Mouse (Mus musculus) cerebellum, adult 9-11 months (tissue): Measurements from ENCODE around the gene Gm10322.

Source experiments
- DNase-seq: peaks from one replicate; pipeline ENCODE4 v3.0.0; 2022

Gene Gm10322

DNA sequence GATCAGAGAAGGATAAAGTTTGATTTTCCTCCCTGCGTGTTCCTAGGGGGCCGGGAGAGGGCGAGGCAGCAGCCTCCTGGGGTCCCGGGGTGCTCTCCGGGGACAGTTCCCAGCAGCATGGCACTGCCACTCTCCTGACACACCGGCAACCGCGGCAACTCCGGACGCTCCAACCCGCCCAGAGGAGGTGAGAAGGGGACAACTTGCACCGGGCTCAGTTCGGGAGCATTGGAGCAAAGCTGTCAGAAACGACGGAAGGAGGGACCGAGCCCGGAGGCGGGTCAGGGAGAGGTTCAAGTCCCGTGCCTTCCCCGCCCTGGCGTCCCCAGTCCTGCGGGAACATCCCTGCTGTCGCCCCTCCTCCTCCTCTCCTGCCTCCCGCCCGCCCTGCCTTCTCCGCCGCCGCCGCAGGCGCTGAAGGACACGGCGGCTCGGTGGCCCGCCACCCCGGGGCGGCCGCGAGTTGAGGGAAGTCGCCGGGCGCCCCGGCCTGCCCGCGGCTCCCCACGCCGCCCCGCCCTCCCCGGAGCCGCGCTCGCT is at the start of gene Gm10322:
Gene Gm10322 (plus strand): TSS at position 83 of the 540 bp plus-strand sequence.
- DNase-seq: peak; percentile 78

DNA sequence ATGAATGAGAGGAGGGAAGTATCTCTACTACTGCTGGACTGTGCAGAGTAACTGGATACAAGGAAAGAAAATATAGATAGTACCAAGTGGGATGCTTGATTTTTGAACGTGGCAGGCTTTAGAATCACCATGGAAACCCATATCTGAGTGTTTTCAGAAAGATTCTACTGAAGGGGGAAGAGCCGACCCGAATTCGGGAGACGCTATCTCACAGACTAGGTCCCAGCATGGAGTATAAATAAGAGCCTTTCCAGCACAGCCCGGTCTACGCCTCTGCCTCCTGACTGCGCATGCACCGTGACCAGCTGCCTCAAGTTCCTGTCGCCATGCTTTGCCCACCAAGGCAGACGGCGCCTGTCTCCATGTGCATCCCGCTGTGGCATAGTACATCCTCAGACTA is 48.9 kb upstream of the Gm10322 start:
- DNase-seq: no peak

DNA sequence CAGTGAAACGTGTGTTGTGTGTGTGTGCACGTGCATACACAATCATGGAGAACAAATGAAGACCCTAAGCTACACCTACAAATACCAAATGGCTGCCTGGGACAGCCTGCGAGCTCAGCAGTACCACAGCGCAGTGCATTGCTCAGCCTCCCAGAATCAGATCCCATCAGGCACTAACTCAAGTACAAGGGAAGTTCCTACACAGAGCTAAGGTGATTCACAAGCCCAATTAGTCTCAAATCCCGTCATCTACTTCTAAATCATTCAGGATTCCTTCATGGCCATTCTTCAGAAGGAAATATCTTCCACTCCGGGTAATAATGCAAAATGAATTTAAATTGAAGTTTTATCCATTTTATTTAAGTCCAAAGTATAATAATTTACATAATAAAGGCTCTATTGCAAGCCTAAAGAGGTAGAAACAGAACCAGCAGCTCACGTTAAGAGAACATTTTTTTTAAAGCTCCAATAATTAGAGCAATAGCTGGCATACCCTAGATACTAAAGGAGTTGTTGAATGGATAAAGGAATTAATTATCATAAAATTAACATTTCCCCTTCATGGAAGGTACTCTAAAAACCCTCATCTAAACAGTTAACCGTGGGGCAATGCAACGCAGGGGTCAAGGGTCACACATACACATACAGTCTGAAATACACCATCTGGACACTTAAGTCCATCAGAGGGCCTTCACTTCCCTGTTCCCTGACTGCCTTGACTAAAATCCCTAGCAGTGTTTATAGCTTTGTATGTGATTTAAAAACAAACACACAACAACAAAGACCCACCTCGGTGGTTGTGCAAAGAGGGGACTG is 47.0 kb upstream of the Gm10322 start:
- no peak for DNase-seq

DNA sequence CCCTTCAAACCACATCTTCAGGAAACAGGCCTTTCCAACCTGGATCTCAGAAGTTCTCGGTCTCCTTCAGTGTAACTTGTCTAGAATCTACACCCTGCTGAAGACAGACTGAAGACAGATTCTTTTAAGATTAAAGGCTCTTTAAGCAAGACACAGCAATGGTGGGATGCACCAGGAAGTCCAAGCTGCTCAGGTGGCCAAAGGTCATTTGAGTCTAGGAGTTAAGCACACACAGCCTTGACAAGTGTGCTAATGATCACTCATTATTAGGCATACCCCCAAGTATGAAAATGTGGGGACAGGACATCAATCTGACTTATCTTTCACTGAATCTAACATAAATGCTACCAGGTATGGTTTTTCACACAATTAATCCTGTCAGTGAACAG is 46.4 kb upstream of the Gm10322 start:
- DNase-seq: no peak

DNA sequence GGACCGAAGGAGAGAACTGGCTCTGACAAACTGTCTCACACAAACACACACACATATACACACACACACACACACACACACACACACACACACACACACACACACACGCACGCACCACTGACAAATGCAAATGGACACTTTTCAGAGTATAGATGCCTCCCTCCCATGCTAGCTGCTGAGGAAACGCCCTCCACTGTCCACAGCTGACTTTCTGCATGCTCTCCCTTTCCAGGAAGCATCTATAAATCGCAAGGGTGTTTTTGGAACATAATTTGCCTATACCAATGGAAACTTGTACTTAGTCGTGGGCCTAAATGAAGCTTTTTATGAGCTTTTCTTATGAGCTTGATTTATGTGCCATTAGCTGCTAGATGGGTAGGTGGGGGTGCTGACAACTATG is 45.5 kb upstream of the Gm10322 start:
- no peak for DNase-seq

DNA sequence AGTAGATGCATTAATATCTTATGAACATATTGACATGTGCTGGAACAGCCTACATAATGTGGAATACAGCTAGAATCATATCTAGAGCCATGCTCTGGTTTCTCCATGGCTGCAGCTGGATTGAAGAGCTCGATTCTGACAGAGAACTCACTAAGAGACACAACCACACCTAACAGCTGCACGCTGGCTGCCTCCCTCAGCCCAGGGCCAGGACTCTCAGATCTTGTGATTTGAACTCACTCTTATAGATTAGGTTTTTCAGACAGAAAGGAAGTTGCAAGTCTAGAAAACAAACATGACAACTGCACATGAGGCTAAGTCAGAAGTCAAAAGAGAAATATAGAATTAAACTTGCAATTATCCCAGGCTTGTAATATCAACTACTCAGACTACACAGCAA is 45.1 kb upstream of the Gm10322 start:
- no peak for DNase-seq

DNA sequence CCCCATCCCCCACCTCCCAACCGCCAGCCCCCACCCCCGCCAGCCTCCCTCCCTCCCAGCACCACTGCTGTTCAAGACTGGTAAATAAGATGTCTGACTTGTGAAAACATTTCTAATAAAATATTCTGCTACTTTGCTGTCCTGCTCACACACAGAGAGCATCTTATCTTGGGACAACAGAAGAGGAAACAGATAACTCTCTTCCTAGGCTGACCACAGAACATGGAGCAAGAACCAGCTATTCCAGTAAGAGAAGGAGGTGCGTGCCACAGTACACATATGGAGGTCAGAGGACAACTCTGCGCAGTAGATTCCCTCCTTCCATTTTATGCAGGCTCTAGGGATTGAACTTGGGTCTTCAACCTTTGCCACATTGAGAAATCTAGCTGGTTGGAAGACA is 44.6 kb upstream of the Gm10322 start:
- DNase-seq: no peak

DNA sequence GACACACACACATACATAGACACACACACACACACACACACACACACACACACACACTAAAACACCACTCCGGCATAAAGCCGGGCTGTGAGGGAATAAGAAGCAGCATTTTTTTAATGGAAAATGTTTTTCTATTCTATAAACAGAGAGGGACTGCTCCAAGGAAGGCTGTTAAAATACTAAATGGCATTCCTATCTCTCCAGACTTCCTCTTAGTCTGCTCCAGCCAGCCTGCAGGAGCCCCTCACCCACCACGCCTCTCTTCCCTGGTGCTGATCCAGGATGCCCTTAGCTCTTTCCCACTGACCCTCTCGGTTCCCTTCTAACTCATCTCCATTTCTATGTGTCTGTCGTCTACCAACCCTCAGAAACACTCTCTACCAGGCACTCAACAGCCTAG is 43.9 kb upstream of the Gm10322 start:
- DNase-seq: no peak

DNA sequence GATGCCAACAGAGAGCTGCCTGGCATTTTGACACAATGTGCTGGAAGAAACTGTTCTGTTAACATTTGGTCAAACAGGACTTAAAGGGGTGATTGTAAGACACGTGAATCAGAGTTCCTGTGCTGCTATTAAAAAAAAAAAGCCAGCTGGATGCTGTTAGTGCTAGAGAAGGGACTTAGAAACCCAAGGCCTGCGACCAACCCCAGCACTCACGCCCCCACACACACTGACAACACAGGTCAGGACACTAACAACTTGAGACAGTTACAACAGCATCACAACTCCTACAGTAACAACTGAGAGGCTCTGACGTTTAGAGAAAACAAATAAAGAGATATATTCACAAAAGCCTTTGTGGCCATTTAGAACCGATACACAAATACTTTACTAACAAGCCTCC is 39.6 kb upstream of the Gm10322 start:
- no peak for DNase-seq

DNA sequence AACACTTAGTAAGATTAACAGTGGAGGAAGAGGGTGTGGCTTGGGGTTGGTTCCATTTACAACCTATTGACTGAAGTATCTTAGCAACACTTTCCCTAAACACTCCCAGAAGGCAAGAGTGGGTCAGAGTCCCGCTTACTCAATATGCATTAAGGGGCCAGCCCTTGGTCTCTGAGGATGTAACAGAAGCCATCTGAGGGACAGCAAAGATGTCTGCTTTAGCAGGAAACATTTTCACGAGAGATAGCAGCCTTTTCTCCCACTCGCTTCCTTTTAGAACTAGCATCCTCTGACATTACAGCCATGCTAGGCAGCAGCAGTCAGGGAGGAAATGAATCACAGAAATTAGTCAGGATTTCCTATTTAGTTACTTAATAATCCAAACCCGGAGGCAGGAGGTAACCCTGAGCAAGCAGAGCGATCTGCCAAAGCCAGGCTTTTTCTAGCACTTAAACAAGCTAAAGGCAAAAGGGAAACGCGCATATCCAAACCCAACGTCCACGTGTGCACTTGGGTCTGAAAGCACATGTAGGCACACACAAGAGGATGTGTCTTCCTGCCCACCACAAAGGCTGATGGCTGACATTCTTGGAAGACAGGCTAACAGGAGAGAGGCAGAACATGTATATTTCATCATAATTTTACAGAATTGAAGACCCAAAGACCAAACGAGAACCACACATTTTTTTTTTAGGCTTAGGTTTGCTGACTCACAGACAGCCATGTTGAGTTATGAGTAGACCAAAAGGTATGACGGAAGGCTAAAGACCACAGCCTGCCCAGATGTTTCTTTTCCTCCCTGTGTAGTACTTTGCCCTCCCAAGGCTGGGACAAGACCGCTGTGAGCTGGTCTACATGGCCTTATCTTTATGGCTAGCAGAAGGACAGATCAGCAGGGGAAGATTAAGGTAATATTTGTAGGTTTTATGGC is 37.7 kb upstream of the Gm10322 start:
- no peak for DNase-seq

DNA sequence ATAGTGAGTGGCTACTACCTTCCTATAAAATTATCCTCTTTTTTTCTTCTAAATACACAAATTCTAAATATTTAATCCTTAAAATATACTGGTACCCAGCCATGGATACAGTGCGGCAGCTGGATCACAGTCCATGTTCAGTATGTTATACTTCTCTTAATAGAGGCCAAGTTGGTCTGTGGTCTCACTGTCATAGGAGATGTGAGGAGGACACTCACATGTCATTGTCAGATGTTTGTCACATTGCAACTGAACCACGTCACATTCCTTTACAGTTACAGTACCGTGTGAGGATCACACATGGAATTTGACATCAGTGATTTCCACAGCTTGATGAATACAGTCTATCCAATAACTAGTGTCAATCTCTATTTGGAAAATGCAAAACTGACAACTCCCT is 36.2 kb upstream of the Gm10322 start:
- DNase-seq: no peak

DNA sequence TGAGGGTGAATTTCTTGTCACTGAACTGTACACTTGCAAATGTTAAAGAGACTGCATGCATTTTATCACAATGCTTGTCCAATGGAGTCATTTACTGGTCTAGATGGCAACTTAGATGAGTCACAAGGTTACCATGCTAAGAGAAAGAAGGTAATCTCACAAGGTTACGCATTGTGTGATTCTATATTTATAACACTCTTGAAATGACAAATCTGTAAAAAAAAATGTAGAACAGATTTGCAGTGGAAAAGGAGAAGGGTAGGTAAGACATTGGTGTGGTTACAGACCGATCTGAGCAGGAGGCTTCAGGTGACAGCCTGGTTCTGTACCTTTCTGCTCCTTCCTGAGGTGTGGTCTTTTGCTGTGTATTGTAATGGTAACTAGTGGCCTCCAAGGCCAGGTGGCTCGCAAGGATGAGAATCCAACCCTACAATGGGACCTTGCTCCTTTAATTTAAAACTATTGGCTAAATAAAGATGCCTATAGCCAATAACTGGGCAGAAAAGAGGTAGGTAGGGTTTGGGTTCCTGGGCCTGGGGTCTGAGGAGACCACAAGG is 35.2 kb upstream of the Gm10322 start:
- no peak for DNase-seq

DNA sequence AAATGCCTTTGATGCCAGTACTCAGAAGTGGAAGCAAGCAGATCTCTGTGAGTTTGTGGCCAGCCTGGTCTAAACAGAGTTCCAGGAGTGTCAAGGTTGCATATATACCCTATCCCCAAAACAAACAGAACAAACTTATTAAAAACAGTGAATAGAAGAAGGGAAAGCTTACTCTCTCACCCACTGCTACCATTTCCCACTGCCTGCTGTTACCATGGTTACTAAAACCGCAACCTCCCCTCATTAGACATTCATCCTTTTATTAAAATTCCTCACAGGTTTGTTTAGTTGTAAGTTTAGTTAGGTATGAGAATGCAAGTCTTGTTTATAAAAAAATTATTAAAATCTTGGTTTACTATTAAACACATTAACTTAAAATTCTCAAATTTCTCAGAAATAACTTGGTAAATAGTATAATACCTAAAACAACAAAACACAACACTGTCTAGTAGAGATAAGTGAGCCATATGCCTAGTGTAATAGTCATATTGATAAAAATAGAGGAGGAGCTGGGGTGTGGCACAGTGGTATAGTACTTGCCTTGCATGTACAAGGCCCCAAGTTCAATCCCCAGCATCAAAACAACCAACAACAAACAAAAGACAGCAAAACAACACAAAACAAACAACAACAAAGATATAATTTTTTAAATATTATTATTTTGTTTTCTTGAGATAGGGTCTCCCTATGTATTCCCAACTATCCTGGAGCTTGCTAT is 33.9 kb upstream of the Gm10322 start:
- DNase-seq: no peak

DNA sequence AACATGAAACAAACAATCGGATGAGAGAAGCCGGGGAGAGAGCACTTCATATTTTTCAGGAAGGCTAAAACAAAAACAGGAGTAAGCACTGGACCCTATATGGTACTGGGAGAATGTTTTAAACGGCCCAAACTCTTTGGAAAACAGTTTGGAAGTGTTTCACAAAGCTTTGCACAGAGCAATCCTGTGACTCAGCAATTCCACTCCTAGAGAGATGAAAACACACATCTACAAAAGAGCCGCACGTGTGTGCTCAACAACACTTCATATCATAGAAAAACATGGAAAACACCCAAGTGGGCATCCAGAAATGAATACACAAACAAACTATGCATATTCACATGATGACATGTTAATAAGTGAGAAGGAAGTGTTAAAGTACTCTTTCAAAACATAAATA is 30.2 kb upstream of the Gm10322 start:
- no peak for DNase-seq

DNA sequence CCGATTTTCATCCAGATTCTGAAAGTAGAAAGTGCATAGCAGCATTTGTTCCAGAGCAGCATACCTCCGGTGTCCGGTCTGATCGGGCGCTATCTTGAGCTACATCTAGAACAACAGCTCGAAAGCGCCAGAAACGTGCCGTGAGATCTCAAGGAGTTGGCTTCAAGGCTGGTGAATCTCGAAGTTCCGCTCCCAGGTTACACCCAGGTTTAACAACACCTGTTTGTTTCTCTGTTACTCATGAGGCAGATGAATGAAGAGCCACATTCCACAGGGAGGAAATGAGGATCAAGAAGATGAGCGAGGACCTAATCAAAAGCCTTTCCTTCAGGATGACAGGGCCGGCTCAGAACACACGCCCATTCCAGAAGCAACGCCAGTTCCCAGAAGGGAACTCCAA is 29.0 kb upstream of the Gm10322 start:
- no peak for DNase-seq

DNA sequence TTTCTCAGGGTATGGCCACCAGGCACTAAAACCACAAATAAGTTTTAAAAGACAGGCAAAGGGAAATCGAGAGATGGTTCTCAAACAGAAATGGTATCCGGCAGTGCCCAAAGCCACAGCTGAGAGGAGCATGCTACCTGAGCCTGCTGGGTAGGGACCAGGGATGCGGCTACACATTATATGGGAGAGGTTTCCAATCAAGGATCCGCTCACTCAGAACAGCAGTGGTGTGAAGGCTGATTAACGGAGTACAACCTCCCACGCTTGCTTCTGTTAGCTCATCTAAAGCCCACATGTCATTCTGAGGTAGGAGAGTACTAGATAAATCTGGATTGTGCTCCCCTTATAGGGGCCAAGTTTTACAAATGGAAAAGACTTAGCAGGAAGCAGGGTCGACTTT is 27.7 kb upstream of the Gm10322 start:
- no peak for DNase-seq

DNA sequence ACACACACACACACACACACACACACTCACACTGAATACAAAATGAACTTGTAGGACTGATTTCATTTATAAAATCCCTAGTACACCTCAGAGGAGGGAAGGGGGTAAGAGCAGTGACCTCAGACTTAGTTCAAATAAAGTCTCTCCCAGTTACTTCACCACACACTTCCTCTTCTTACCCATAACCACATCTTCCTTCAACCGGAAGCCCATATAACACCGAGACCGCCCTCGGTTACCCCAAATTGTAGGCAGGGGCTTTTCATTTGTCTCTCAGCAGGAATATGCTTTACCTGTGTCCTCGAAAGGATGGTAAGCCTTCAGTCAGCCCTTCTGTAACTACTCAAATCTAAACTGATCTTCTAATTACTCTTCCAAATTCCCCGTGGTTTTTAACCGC is 26.4 kb upstream of the Gm10322 start:
- DNase-seq: no peak

DNA sequence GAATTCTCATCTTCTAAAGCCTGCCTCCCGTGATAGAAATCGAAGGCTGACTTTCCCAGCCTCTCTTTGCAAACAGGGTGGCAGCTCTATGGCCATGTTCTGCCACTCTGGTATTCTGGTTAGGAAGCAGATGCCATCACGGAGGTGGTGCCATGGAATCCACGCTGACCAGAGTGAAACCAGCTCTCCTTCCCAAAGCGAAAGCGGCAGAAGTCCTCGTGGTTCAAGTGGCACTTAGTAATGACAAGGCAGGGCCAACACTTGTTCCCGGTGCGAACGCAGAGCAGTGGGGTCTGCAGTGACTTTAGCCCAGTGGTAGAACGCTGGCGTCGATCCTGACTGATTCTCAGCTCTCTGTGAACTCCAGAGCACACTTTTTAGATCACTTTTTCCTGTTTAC is 26.0 kb upstream of the Gm10322 start:
- no peak for DNase-seq

DNA sequence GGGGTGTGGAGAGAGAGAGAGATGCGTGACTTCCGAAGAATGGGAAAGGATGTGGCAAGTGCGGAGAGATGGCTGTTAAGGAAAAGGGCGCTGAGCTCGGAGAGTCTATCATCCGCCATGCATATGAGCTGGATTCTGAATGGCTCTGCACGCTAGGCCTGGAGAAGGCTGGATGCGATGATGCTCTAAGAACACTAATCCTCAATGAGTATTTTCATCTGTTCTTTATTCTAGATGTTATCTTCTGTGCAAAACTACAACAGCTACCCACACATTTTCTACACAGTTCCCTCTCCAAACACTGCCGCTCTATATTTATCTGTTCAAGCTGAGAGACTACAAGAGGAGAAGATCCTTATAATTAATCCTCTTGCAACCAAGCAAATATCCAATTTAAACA is 25.3 kb upstream of the Gm10322 start:
- DNase-seq: no peak

DNA sequence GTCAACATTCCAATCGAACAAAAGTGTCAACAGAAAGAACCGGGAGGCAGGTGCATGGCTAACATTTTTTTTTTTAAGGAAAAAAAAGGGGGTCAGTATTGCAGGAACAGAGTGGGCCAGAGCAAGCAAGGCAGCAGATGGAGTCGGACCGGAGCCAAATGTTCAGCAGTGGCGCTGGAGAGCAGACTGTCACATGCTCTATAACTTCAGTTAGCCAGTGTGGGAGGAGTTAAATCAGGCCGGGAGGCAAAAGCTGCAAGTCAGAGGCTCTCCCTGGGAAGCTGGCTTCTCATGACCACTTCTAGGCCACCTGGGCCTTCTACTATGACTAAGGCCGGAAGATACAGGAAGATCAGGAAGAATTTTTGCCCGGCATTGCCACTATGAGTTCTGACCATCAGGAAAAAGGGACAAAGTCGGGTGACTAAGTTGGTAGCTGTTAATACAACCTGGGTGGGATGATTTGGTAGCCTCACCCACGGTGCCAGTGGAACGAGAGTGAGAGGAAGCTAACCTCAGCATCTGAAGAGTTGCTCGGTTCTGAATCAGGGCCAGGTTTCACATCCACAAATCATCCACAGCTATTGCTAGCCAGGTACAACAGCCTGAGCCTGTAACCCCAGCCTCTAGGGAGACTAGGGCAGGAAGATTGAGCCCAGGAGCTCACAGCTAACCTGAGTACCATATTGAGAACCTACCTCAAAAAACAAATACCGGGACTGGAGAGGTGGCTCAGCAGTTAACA is 21.9 kb upstream of the Gm10322 start:
- peak; percentile 95 for DNase-seq

DNA sequence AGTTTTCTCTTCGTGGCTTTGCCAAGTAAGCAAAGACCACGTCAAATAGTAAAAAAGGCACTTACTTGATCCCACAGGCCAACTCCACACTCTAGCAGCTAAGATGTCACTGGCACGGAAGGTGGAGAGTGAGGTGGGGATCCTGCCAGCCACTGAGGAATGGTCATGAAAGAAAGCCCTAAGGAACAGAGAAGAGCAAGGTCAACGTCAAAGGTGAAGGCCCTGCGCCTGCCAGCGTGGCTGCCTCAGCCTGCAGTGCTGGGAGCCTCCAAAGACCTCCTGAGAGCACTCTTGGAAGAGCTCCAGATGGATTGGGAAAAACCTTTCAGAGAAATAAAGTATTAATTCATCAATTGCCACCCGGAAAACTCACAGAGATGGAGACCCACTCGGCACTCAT is 15.3 kb upstream of the Gm10322 start:
- DNase-seq: no peak

DNA sequence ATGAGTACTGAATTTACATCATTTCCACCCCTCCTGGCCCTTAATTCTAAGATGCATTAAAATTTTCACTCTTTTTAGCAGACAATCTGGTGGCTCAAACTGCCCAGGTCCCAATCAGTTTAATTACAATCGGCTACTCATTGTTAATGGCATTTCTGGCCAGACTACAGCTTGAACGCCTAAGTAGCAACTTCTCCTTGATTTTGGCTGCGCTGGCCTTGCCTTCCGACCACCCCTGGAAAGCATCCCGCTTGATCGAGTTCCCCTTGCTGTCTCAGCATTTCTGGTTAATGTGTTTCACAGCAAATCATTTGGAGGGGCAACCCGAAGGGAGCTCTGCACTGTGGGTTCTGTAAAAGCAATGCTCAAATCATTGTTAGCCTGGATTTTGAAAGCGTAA is 13.8 kb upstream of the Gm10322 start:
- no peak for DNase-seq
